Comparison of ENCODE assay signal across 7 mouse cellular contexts in the genomic region with DNA sequence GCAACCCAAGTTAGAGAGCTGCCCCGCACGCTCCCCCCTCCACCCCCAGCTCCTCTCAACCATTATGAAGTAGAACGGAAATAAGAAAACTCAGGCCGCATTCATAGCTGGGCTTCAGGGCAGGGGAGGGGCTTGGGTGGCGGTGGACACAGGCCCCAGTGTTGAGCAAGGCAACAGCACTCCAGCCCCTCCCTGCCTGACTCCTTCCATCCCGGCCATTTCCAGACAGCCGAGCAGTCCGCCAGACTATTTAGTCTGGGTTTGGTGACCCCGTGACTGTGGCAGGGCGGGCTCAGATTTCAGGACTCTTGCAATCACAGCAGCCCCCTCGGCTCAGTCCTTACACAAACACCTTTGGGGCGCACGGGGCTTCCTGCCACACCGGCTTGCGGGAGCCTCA. TPM values are rescaled to one million over a fixed set of nuclear protein-coding genes. Genes with fewer than 3 reads are reported as not detected.
DNase-seq lines count a peak whose midpoint lies in the region; ATAC-seq lines count a peak whose summit lies in the region.

No protein-coding gene starts in this region.

- H3K4me2 ChIP-seq in forebrain, embryonic 12.5 days = peak overlapping the region; percentile 31
- peak overlapping the region; percentile 52 for H3K4me2 ChIP-seq in limb, embryonic 13.5 days (replicated peaks)
- peak overlapping the region; percentile 38 for H3K4me2 ChIP-seq in neural tube, embryonic 13.5 days

- peak; percentile 92 for DNase-seq in embryo, embryonic 11 days
- DNase-seq in heart, postnatal 25 days (ENCODE audit: low spot score) = peak; percentile 63
- no peak for DNase-seq in spleen, adult 18-20 months
- DNase-seq in layer of hippocampus, adult 11-12 months (ENCODE audit: low spot score) = no peak

- WGBS in forebrain, embryonic 12.5 days = 4% methylated on average over 15 of the region's 15 CpGs
- WGBS in limb, embryonic 13.5 days = 1% methylated on average over 15 of the region's 15 CpGs
- 10% methylated on average over 15 of the region's 15 CpGs for WGBS in neural tube, embryonic 13.5 days

- H3K27me3 ChIP-seq in forebrain, embryonic 12.5 days = peaks cover 14% of the 10 kb centered on the region
- peaks cover 1% of the 10 kb centered on the region; the same call in 1 of the 2 replicates for H3K27me3 ChIP-seq in limb, embryonic 13.5 days
- no peaks in the 10 kb centered on the region for H3K27me3 ChIP-seq in neural tube, embryonic 13.5 days

- no peak overlapping the region for H3K4me3 ChIP-seq in forebrain, embryonic 12.5 days (replicated peaks)
- H3K4me3 ChIP-seq in limb, embryonic 13.5 days = 0 out of 2 replicates have a peak overlapping the region, but pooled peaks have one; percentile 8
- H3K4me3 ChIP-seq in neural tube, embryonic 13.5 days = no peak overlapping the region

- peaks cover 45% of the 10 kb centered on the region for H3K4me1 ChIP-seq in forebrain, embryonic 12.5 days
- H3K4me1 ChIP-seq in limb, embryonic 13.5 days = peaks cover 59% of the 10 kb centered on the region
- H3K4me1 ChIP-seq in neural tube, embryonic 13.5 days (replicated peaks) = peaks cover 41% of the 10 kb centered on the region

- H3K27ac ChIP-seq in forebrain, embryonic 12.5 days = peak overlapping the region; percentile 68
- peak overlapping the region; percentile 91 for H3K27ac ChIP-seq in limb, embryonic 13.5 days
- no peak overlapping the region for H3K27ac ChIP-seq in neural tube, embryonic 13.5 days (replicated peaks)

- no peaks in the 10 kb centered on the region for H3K36me3 ChIP-seq in forebrain, embryonic 12.5 days (replicated peaks)
- H3K36me3 ChIP-seq in limb, embryonic 13.5 days = no peaks in the 10 kb centered on the region
- H3K36me3 ChIP-seq in neural tube, embryonic 13.5 days = no peaks in the 10 kb centered on the region

- 0 out of 2 replicates have a peak overlapping the region, but pooled peaks have one; percentile 13 for H3K9ac ChIP-seq in forebrain, embryonic 12.5 days
- H3K9ac ChIP-seq in limb, embryonic 13.5 days = no peak overlapping the region
- peak overlapping the region; percentile 31; the same call in 1 of the 2 replicates for H3K9ac ChIP-seq in neural tube, embryonic 13.5 days

- ATAC-seq in forebrain, embryonic 12.5 days (ENCODE audit: low FRiP score) = peak; percentile 61
- ATAC-seq in limb, embryonic 13.5 days (ENCODE audit: low FRiP score, low read depth) = peak; percentile 92
- ATAC-seq in neural tube, embryonic 13.5 days (ENCODE audit: low read depth) = peak; percentile 37; the same call in 1 of the 2 replicates

- intact Hi-C loops in heart, postnatal 25 days (cut with DNase I) = no loop called here

- H3K9me3 ChIP-seq in forebrain, embryonic 12.5 days = no peaks in the 10 kb centered on the region
- H3K9me3 ChIP-seq in limb, embryonic 13.5 days = no peaks in the 10 kb centered on the region
- H3K9me3 ChIP-seq in neural tube, embryonic 13.5 days = no peaks in the 10 kb centered on the region

RNA-seq across cellular contexts. Expression of a gene that starts 36.5 kb away (rescaled TPM):
- polyA plus RNA-seq in forebrain, embryonic 12.5 days (2016; fragmentation: Nextera tagmentation; extraction: Ambion mirVana) = not detected in 2 replicates
- not detected for total RNA-seq in heart, postnatal 25 days (2021)
- polyA plus RNA-seq in limb, embryonic 13.5 days (2015; fragmentation: Nextera tagmentation; extraction: Ambion mirVana) = not detected in 2 replicates
- not detected in 2 replicates for polyA plus RNA-seq in neural tube, embryonic 13.5 days (2015; fragmentation: Nextera tagmentation; extraction: Ambion mirVana)

Comparison
In these comparisons a context has a peak if more than half of its experiments do, and no peak if none do; other contexts are left out.
1. DNase-seq: peak in embryo, embryonic 11 days (single experiment) and heart, postnatal 25 days (single experiment); none in spleen, adult 18-20 months (0 of 2) and layer of hippocampus, adult 11-12 months (single experiment).
2. ATAC-seq: peak in every context shown above with its lines; median percentile 92 in limb, embryonic 13.5 days; 61 in forebrain, embryonic 12.5 days; 37 in neural tube, embryonic 13.5 days.
3. Peak in every context shown above with its lines, with median percentiles within 50 percentile points of each other: H3K4me2 ChIP-seq.